Mouse (Mus musculus) CH12.LX (cell line): Measurements from ENCODE around the gene Abhd2. TPM values are rescaled to one million over a fixed set of nuclear protein-coding genes. Genes with fewer than 3 reads are reported as not detected.

Source experiments
- DNase-seq: peaks from one replicate; pipeline ENCODE4 v3.0.0-alpha.2; 2013; ENCODE audit errors: extremely low read depth
- H3K27ac ChIP-seq: 2 replicates; pipeline ENCODE4 v1.5.1; 2012; ENCODE audit warnings: low read depth, mild to moderate bottlenecking, control low read depth, moderate library complexity; ENCODE audit not compliant: insufficient read depth
- H3K27me3 ChIP-seq: replicated peaks from 2 replicates; pipeline ENCODE3; 2012; ENCODE audit warnings: inconsistent platforms
- H3K36me3 ChIP-seq, 2 experiments: replicated peaks in 1 of 2; 2 replicates each; pipeline versions ENCODE3 to v1.6.1; 2012; ENCODE audit warnings: inconsistent platforms in 1 of 2, low read length in 1 of 2, mild to moderate bottlenecking in 1 of 2, mixed read lengths in 1 of 2, moderate library complexity in 1 of 2; ENCODE audit not compliant: control insufficient read depth in 1 of 2, insufficient read depth in 1 of 2
- H3K4me1 ChIP-seq, 2 experiments: 2 replicates each; pipeline ENCODE4 v1.6.1; 2012; ENCODE audit warnings: inconsistent platforms in 1 of 2, moderate library complexity in 1 of 2; ENCODE audit not compliant: insufficient read depth in 2 of 2, control insufficient read depth in 1 of 2
- H3K4me2 ChIP-seq: 2 replicates; pipeline ENCODE4 v1.6.1; 2012; ENCODE audit warnings: low read depth, mild to moderate bottlenecking, control low read depth; ENCODE audit not compliant: poor library complexity, insufficient read depth, severe bottlenecking
- H3K4me3 ChIP-seq, 3 experiments: fragments of 150-350 bp in 1 of 3; sonication (generic) in 1 of 3; replicated peaks in 1 of 3; 2 replicates each; pipeline versions ENCODE3 to v1.5.1; 2011 to 2012; ENCODE audit warnings: low read depth in 2 of 3, low read length in 2 of 3, mild to moderate bottlenecking in 2 of 3, moderate library complexity in 2 of 3, control low read depth in 1 of 3, improper control_type of control experiment in 1 of 3, inconsistent platforms in 1 of 3, mixed read lengths in 1 of 3; ENCODE audit not compliant: poor library complexity in 1 of 3
- H3K79me2 ChIP-seq: replicated peaks from 2 replicates; pipeline ENCODE4 v1.6.1; 2012; ENCODE audit warnings: mild to moderate bottlenecking, moderate library complexity; ENCODE audit not compliant: control insufficient read depth, poor library complexity, insufficient read depth, severe bottlenecking; ENCODE audit errors: extremely low read depth
- H3K9ac ChIP-seq: 2 replicates; pipeline ENCODE4 v1.6.1; 2012; ENCODE audit warnings: low read depth, mild to moderate bottlenecking, control low read depth, moderate library complexity; ENCODE audit not compliant: insufficient read depth
- H3K9me3 ChIP-seq: replicated peaks from 2 replicates; pipeline ENCODE3; 2012; ENCODE audit warnings: low read length, inconsistent platforms, mixed read lengths
- BHLHE40 ChIP-seq: IDR thresholded peaks from 2 replicates; pipeline ENCODE4 v1.6.1; 2011; ENCODE audit warnings: mild to moderate bottlenecking, low read depth, low read length, improper control_type of control experiment
- CHD1 ChIP-seq: IDR thresholded peaks from 2 replicates; pipeline ENCODE4 v1.6.1; 2012; ENCODE audit warnings: low read depth, low read length, improper control_type of control experiment, inconsistent platforms
- CHD2 ChIP-seq: IDR thresholded peaks from 2 replicates; pipeline ENCODE4 v1.6.1; 2011; ENCODE audit warnings: low read length, improper control_type of control experiment
- CTCF ChIP-seq, 2 experiments: IDR thresholded peaks in 1 of 2; conservative IDR thresholded peaks in 1 of 2; 2 replicates each; pipeline ENCODE4 v1.5.1; 2011 to 2012; ENCODE audit warnings: low read depth in 2 of 2, low read length in 2 of 2, improper control_type of control experiment in 1 of 2, inconsistent platforms in 1 of 2, mild to moderate bottlenecking in 1 of 2, moderate library complexity in 1 of 2
- E2F4 ChIP-seq: IDR thresholded peaks from 2 replicates; pipeline ENCODE4 v1.6.1; 2011; ENCODE audit warnings: low read depth, low read length, improper control_type of control experiment; ENCODE audit not compliant: insufficient replicate concordance
- ELF1 ChIP-seq: IDR thresholded peaks from 2 replicates; pipeline ENCODE4 v1.6.1; 2014; ENCODE audit warnings: low read depth, mild to moderate bottlenecking, inconsistent platforms, low read length, improper control_type of control experiment
- EP300 ChIP-seq: IDR thresholded peaks from 2 replicates; pipeline ENCODE4 v1.6.1; 2011; ENCODE audit warnings: low read length, improper control_type of control experiment
- ETS1 ChIP-seq: conservative IDR thresholded peaks from 2 replicates; pipeline ENCODE4 v1.6.1; 2012; ENCODE audit warnings: low read depth, mild to moderate bottlenecking, inconsistent platforms, low read length, improper control_type of control experiment, moderate library complexity
- GABPA ChIP-seq: IDR thresholded peaks from 2 replicates; pipeline ENCODE4 v1.6.1; 2012; ENCODE audit warnings: low read depth, low read length, improper control_type of control experiment, inconsistent platforms; ENCODE audit not compliant: insufficient replicate concordance
- HCFC1 ChIP-seq: IDR thresholded peaks from 2 replicates; pipeline ENCODE4 v1.6.1; 2012; ENCODE audit warnings: low read depth, mild to moderate bottlenecking, inconsistent platforms, low read length, improper control_type of control experiment
- IRF4 ChIP-seq: IDR thresholded peaks from 2 replicates; pipeline ENCODE4 v1.6.1; 2014; ENCODE audit warnings: low read depth, mild to moderate bottlenecking, inconsistent platforms, low read length, improper control_type of control experiment
- JUN ChIP-seq: IDR thresholded peaks from 2 replicates; pipeline ENCODE4 v1.6.1; 2011; ENCODE audit warnings: low read depth, mild to moderate bottlenecking, low read length, improper control_type of control experiment, moderate library complexity; ENCODE audit not compliant: insufficient read depth
- JUND ChIP-seq: conservative IDR thresholded peaks from 2 replicates; pipeline ENCODE4 v1.6.1; 2011; ENCODE audit warnings: low read depth, low read length, improper control_type of control experiment
- KAT2A ChIP-seq: IDR thresholded peaks from 2 replicates; pipeline ENCODE4 v1.6.1; 2012; ENCODE audit warnings: low read length, improper control_type of control experiment, inconsistent platforms; ENCODE audit not compliant: insufficient replicate concordance
- MAFK ChIP-seq: IDR thresholded peaks from 2 replicates; pipeline ENCODE4 v1.6.1; 2011; ENCODE audit warnings: low read length, improper control_type of control experiment; ENCODE audit not compliant: insufficient replicate concordance
- MAX ChIP-seq: IDR thresholded peaks from 2 replicates; pipeline ENCODE4 v1.6.1; 2011; ENCODE audit warnings: low read length, improper control_type of control experiment
- MAZ ChIP-seq: IDR thresholded peaks from 2 replicates; pipeline ENCODE4 v1.6.1; 2012; ENCODE audit warnings: low read depth, mild to moderate bottlenecking, inconsistent platforms, low read length, improper control_type of control experiment, moderate library complexity
- MEF2A ChIP-seq: IDR thresholded peaks from 2 replicates; pipeline ENCODE4 v1.6.1; 2014; ENCODE audit warnings: low read depth, mild to moderate bottlenecking, inconsistent platforms, low read length, improper control_type of control experiment, borderline replicate concordance
- MXI1 ChIP-seq: IDR thresholded peaks from 2 replicates; pipeline ENCODE4 v1.6.1; 2011; ENCODE audit warnings: mild to moderate bottlenecking, low read depth, low read length, improper control_type of control experiment
- MYC ChIP-seq: IDR thresholded peaks from 2 replicates; pipeline ENCODE4 v1.6.1; 2011; ENCODE audit warnings: low read depth, mild to moderate bottlenecking, improper control_type of control experiment, low read length
- NELFE ChIP-seq: IDR thresholded peaks from 2 replicates; pipeline ENCODE4 v1.6.1; 2011; ENCODE audit warnings: low read depth, low read length, improper control_type of control experiment
- NRF1 ChIP-seq: IDR thresholded peaks from 2 replicates; pipeline ENCODE4 v1.6.1; 2014; ENCODE audit warnings: low read depth, mild to moderate bottlenecking, inconsistent platforms, low read length, improper control_type of control experiment, moderate library complexity
- PAX5 ChIP-seq: IDR thresholded peaks from 2 replicates; pipeline ENCODE4 v1.6.1; 2012; ENCODE audit warnings: low read length, inconsistent platforms, mixed read lengths
- POLR2A ChIP-seq: IDR thresholded peaks from 2 replicates; pipeline ENCODE4 v1.6.1; 2011; ENCODE audit warnings: low read depth, mild to moderate bottlenecking, improper control_type of control experiment, low read length
- POLR2AphosphoS2 ChIP-seq: IDR thresholded peaks from 2 replicates; pipeline ENCODE4 v1.6.1; 2011; ENCODE audit warnings: low read depth, low read length, improper control_type of control experiment
- RAD21 ChIP-seq: IDR thresholded peaks from 2 replicates; pipeline ENCODE4 v1.6.1; 2011; ENCODE audit warnings: low read depth, mild to moderate bottlenecking, low read length, improper control_type of control experiment, moderate library complexity
- RCOR1 ChIP-seq: conservative IDR thresholded peaks from 2 replicates; pipeline ENCODE4 v1.6.1; 2012; ENCODE audit warnings: low read depth, mild to moderate bottlenecking, inconsistent platforms, low read length, improper control_type of control experiment
- SIN3A ChIP-seq: IDR thresholded peaks from 2 replicates; pipeline ENCODE4 v1.6.1; 2012; ENCODE audit warnings: low read length, improper control_type of control experiment, inconsistent platforms
- SMC3 ChIP-seq: IDR thresholded peaks from 2 replicates; pipeline ENCODE4 v1.6.1; 2011; ENCODE audit warnings: low read depth, low read length, improper control_type of control experiment
- TBP ChIP-seq: conservative IDR thresholded peaks from 2 replicates; pipeline ENCODE4 v1.6.1; 2011; ENCODE audit warnings: low read depth, low read length, improper control_type of control experiment
- TCF12 ChIP-seq: IDR thresholded peaks from 2 replicates; pipeline ENCODE4 v1.6.1; 2014; ENCODE audit warnings: low read depth, mild to moderate bottlenecking, inconsistent platforms, low read length, improper control_type of control experiment
- UBTF ChIP-seq: IDR thresholded peaks from 2 replicates; pipeline ENCODE4 v1.6.1; 2012; ENCODE audit warnings: low read depth, mild to moderate bottlenecking, inconsistent platforms, low read length, improper control_type of control experiment, moderate library complexity
- USF1 ChIP-seq: IDR thresholded peaks from 2 replicates; pipeline ENCODE4 v1.6.1; 2014; ENCODE audit warnings: low read depth, mild to moderate bottlenecking, inconsistent platforms, low read length, improper control_type of control experiment
- USF2 ChIP-seq: conservative IDR thresholded peaks from 2 replicates; pipeline ENCODE4 v1.6.1; 2011; ENCODE audit warnings: low read depth, low read length, improper control_type of control experiment
- ZC3H11A ChIP-seq: IDR thresholded peaks from 2 replicates; pipeline ENCODE4 v1.6.1; 2012; ENCODE audit warnings: low read depth, mild to moderate bottlenecking, inconsistent platforms, low read length, improper control_type of control experiment
- ZKSCAN1 ChIP-seq: IDR thresholded peaks from 2 replicates; pipeline ENCODE4 v1.6.1; 2012; ENCODE audit warnings: low read depth, inconsistent platforms, low read length, improper control_type of control experiment, borderline replicate concordance
- ZMIZ1 ChIP-seq: IDR thresholded peaks from 2 replicates; pipeline ENCODE4 v1.6.1; 2012; ENCODE audit warnings: low read depth, mild to moderate bottlenecking, inconsistent platforms, low read length, improper control_type of control experiment
- ZNF384 ChIP-seq: IDR thresholded peaks from 2 replicates; pipeline ENCODE4 v1.6.1; 2012; ENCODE audit warnings: low read depth, low read length, improper control_type of control experiment, inconsistent platforms
- dilution Hi-C: fragments of 300-500 bp; cut with MboI; formaldehyde crosslinking; loops from 2 replicates; pipeline ENCODE4 v1.14.3; 2020; ENCODE audit warnings: low sequenced_read_pairs; ENCODE audit not compliant: extremely low pct_unique_long_range_greater_than_20kb, extremely low pct_ligation_motif_present
- in situ Hi-C: fragments of 300-500 bp; cut with MboI; formaldehyde crosslinking; loops from 3 replicates; pipeline ENCODE4 v1.14.3; 2019; ENCODE audit warnings: low sequenced_read_pairs, low pct_ligation_motif_present, low pct_unique_long_range_greater_than_20kb, mixed read lengths
- polyA plus RNA-seq: library from polyadenylated mRNA; unstranded; fragments of >175 nt; gene quantifications from 2 replicates; pipeline ENCODE4 v1.2.1, GENCODE M21; 2012; ENCODE audit warnings: low read depth; ENCODE audit not compliant: insufficient read length
- total RNA-seq, 2 experiments: library from RNA; depleted of rRNA; stranded (reverse); fragments of 300-350 nt in 1 of 2; fragments of >200 nt in 1 of 2; gene quantifications; 2 replicates each; pipeline ENCODE4 v1.2.3; 2012 to 2014

Abhd2 gene
- total and polyA plus RNA-seq, 3 experiments = 6.0 to 15.4 (median 9.9) TPM

DNA sequence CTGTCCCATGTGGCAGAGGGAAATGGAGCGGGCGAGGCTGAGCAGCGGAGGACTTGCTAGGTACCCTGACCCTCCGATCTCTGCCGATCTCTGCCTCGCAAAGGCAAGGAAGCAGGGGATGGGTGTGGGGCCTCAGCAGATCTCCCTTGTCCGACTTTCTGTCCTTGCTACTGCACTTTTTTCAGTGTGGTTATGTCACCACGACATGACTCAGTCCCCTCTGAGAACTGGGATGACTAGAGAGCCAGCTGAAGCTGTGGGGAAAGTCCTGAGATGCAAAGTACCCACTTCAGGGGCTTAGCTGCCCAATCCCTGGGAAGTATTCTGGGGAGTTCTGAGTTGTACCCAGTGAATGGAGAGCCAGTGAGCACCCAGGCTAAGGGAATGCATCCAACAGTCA lies 114.1 kb downstream of the Abhd2 start:
- in situ Hi-C loops (no loop called here), dilution Hi-C loops (no loop called here)
- Histone ChIP-seq H3K9me3 (peaks cover 5% of the 10 kb centered on the region), H3K79me2 (no peaks in the 10 kb centered on the region), H3K27me3 (no peaks in the 10 kb centered on the region), H3K4me2 (peak overlapping the region; percentile 55), H3K36me3 (peaks cover 0 to 21% of the 10 kb centered on the region in 2 experiments), H3K27ac (peak overlapping the region; percentile 34; the same call in 1 of the 2 replicates), H3K4me1 (peaks cover 13 to 52% of the 10 kb centered on the region in 2 experiments), H3K4me3 (peak overlapping the region in 1 of 3 experiments; percentile 54), H3K9ac (0 out of 2 replicates have a peak overlapping the region, but pooled peaks have one; percentile 2)
- TF ChIP-seq MAFK = 0 out of 2 replicates have a peak, but pooled peaks have one; percentile 48
- no peak for TF ChIP-seq MAX
- no peak for TF ChIP-seq MAZ
- TF ChIP-seq BHLHE40 = peak; percentile 55
- no peak for TF ChIP-seq ZKSCAN1
- 0 out of 2 replicates have a peak, but pooled peaks have one; percentile 10 for TF ChIP-seq NELFE
- TF ChIP-seq POLR2A = peak; percentile 46
- TF ChIP-seq TBP = no peak; the same call in 1 of the 2 replicates
- no peak for TF ChIP-seq RAD21
- no peak for TF ChIP-seq USF2
- no peak for TF ChIP-seq MYC
- TF ChIP-seq MXI1 = no peak
- no peak; the same call in 1 of the 2 replicates for TF ChIP-seq GABPA
- TF ChIP-seq NRF1 = no peak
- TF ChIP-seq RCOR1 = no peak
- no peak for TF ChIP-seq SMC3
- no peak for TF ChIP-seq POLR2AphosphoS2
- peak; percentile 87 for TF ChIP-seq MEF2A
- peak; percentile 87 for TF ChIP-seq IRF4
- no peak for TF ChIP-seq USF1
- no peak for TF ChIP-seq CTCF (conservative IDR thresholded peaks at IDR 0.05 in 1 of 2, IDR thresholded peaks at IDR 0.05 in 1 of 2; ENCODE audit: low read depth in 2 of 2, low read length in 2 of 2)
- TF ChIP-seq HCFC1 = no peak
- TF ChIP-seq CHD1 = no peak
- TF ChIP-seq ETS1 = peak; percentile 100
- TF ChIP-seq KAT2A = no peak
- peak; percentile 67 for TF ChIP-seq CHD2
- peak; percentile 85 for TF ChIP-seq EP300
- TF ChIP-seq JUN = peak; percentile 75
- TF ChIP-seq TCF12 = peak; percentile 73; the same call in 1 of the 2 replicates
- no peak for TF ChIP-seq E2F4
- TF ChIP-seq ELF1 = no peak
- no peak for TF ChIP-seq PAX5
- TF ChIP-seq ZMIZ1 = no peak
- 0 out of 2 replicates have a peak, but pooled peaks have one; percentile 54 for TF ChIP-seq UBTF
- TF ChIP-seq ZC3H11A = no peak
- TF ChIP-seq SIN3A = no peak
- peak; percentile 79 for TF ChIP-seq JUND
- peak; percentile 92 for TF ChIP-seq ZNF384
- peak; percentile 91 for DNase-seq
